Mouse (Mus musculus) olfactory bulb, adult 2 months (tissue): ENCODE measurements around the gene Atp5d.

Experiments
- CTCF ChIP-seq: fragments of 200-500 bp; IDR thresholded peaks from 2 replicates; pipeline ENCODE4 v1.5.1; 2012; ENCODE audit warnings: low read depth, mild to moderate bottlenecking, low read length, moderate library complexity; ENCODE audit not compliant: insufficient read depth
- POLR2A ChIP-seq: fragments of 200-500 bp; IDR thresholded peaks from 2 replicates; pipeline ENCODE4 v1.6.1; 2012; ENCODE audit warnings: mild to moderate bottlenecking, low read depth, low read length, moderate library complexity; ENCODE audit not compliant: insufficient read depth

DNA sequence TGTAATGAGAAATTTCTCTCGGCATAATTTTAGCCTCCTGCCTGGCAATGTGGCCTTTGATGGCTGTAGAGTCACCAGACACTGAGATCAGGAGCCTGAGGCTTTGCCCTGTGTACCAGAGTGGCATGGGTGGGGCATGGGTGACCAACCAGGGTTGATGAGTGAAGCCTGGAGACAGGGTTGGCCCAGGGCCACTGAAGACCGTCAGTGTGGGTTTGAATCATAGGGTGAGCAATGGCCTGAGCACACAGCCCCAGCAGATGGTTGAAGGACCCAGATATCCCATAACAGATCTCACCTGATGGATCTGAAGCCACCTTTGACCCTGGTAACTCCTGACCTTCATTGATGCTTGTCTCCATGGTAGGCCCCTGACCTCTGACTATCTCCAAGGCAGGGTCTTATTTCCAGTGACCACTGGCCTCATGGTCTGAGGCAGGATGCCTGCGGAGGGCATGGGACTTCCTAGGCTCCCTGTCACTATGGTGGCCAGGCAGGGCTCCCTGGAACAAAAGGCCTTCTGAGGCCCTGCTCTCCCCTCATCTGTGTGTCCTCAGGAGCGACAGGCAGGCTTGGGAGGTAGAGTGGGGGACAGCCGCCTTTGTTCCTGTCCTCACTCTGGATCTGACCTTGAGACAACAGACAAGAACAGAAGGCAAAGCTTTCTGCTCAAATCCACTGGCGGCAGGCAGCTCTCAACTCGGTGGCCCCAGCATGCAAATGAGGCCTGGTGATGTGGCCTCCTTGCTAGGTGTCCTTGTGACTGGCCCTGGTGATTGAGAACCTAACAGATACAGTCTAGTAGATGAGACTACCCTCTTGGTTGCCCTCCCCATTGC is 39.2 kb downstream of the Atp5d start:
- TF ChIP-seq CTCF (no peak), POLR2A (no peak)
